Mouse (Mus musculus): ENCODE results near the gene Atp11c.

GRCm38 (mm10) chrX:60405681-60406080, 186.8 kb downstream of the Atp11c start:
- TF ChIP-seq CTCF (IDR thresholded peaks at IDR 0.05; ENCODE audit: low read depth) = no peak
- no peak for TF ChIP-seq EP300 (IDR thresholded peaks at IDR 0.05; ENCODE audit: low read depth)

Data from liver, embryonic 14.5 days (tissue).